Mouse (Mus musculus): ENCODE measurements around the gene Ndc1.
"Not testable (repeated sequence)": the region's sequence is repeated elsewhere in the genome, so short reads cannot be mapped to it uniquely, and the experiment has no call there.

Gene Ndc1

GRCm38 (mm10) chr4:107366408-107366807, 1.2 kb upstream of the Ndc1 start:
- not testable (repeated sequence) for DNase-seq

DNA sequence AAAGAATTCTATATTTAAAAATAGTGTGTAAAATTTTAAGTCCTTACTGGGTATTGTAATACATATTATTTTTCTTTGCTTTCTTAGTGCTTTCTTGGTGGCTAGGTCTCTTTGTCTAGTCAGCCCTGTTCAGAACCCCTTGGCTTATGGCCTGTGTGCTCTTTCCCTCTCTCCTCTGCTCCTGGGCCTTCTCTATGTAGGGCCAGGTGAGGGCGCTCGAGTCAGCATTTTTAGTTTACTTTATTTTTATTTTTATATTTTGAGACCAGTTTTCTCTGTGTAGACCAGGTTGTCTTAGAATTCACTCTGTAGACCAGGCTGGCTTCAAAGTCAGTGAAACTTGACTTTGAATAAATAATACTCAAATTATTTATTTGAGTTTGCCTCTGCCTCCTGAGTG, 4.7 kb downstream of the Ndc1 start:
- DNase-seq = no peak

DNA sequence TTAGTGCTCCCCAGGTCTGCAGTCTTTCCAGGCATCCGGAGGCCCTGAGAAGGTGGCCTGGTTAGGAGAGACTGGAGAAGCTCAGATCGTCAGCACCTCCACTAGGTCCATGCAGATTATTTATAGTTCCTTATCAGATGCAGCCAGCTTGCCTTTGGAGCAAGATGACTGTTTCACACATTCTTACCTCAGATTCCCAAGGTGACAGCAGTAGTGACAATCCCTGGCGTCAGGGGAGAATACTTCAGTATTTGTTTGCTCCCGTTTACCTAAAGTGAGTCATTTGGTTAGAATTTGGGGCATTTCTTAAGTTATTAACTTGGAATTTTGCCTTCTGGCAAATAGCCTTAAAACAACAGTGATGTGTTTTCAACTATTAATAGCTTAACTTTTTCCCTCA, 7.1 kb downstream of the Ndc1 start:
- no peak for DNase-seq

GRCm38 (mm10) chr4:107378954-107379353, 11.4 kb downstream of the Ndc1 start:
- no peak for DNase-seq

GRCm38 (mm10) chr4:107380871-107381270, 13.3 kb downstream of the Ndc1 start:
- no peak for DNase-seq

DNA sequence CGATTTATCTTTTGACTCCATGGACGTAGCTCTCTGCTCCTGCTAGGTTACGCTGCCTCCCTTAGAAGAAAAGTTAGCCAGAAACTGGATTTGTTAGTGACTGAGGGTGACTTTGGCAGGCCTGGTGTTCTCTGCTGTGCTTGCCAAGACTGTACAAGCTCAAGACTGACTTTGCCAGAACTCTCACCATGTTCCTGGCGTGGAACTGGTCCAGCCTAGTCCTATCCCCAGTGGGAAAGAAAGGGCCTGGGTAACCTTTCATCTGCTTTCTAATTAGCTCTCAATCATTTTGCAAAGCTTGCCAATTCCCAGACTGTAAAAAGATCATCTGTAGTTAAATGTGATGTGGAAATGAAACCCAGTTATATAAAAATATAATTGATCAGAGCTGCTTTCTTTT, 19.5 kb downstream of the Ndc1 start:
- no peak for DNase-seq

- no peak for DNase-seq
Observed at GRCm38 (mm10) chr4:107387465-107387864, 19.9 kb downstream of the Ndc1 start.

DNA sequence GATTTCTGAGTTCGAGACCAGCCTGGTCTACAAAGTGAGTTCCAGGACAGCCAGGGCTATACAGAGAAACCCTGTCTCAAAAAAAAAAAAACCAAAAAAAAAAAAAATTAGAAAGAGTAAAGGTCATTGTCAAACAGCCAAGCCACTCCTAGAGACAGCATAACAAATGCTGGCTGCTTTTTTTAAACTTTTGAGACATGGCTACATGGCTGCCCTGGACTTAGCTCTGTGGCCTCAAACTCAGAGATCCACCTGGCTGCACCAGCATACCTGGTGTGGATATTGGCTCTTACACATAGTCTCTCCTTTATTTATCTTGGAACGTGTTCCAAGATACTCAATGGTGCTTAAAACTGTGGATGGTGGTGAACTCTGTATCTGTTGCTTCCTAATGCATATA, 20.7 kb downstream of the Ndc1 start:
- no peak for DNase-seq

GRCm38 (mm10) chr4:107389345-107389744, 21.8 kb downstream of the Ndc1 start:
- no peak for DNase-seq

DNA sequence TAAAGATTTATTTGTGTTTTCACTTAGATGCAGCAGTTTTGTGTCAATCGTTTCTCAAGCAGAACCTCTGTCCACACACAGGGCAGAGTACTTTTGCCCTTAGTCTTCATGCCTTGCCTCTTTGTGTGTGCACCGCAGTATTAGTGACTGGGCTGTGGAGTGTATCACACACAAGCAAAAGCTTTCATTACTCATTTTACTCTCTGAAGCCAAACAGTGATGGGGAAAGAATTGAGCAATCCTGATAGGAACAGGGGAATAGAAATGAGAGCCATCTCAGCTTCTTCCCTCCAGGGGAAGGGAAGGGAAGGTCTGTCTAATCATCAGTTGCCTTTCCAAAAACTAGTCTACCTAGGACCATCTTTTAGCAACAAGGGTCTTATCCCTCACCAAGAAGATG, 26.2 kb downstream of the Ndc1 start:
- DNase-seq = no peak

- DNase-seq = no peak
Observed at GRCm38 (mm10) chr4:107420202-107420601, 52.6 kb downstream of the Ndc1 start.

DNA sequence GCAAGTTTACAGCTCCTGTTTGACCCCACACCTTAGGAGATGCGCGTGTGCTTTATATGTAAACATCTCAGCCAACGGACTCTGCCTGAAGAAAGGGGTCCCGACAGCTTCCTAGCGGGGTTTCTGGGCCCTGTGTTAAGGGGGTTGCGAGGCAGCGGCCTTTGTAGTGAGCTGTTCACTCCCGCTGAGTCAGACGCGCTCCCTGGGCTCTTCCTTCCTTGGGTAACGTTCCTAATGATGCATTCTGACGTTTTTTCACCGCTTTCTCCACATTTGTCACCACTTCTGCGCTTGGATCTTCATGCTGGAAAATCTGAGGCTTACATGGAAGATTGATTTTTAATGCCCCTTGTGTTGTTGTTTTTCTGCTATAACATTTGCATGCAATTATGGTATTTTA, 54.1 kb downstream of the Ndc1 start:
- no peak for DNase-seq

- no peak for DNase-seq
Observed at GRCm38 (mm10) chr4:107422176-107422575, 54.6 kb downstream of the Ndc1 start.

GRCm38 (mm10) chr4:107425616-107426015, 58.0 kb downstream of the Ndc1 start:
- DNase-seq = no peak

- no peak for DNase-seq
Observed at GRCm38 (mm10) chr4:107426631-107427030, 59.0 kb downstream of the Ndc1 start.

- DNase-seq = no peak
Observed at GRCm38 (mm10) chr4:107432717-107433116, 65.1 kb downstream of the Ndc1 start.

GRCm38 (mm10) chr4:107433998-107434355, 66.4 kb downstream of the Ndc1 start:
- no peak for DNase-seq

DNA sequence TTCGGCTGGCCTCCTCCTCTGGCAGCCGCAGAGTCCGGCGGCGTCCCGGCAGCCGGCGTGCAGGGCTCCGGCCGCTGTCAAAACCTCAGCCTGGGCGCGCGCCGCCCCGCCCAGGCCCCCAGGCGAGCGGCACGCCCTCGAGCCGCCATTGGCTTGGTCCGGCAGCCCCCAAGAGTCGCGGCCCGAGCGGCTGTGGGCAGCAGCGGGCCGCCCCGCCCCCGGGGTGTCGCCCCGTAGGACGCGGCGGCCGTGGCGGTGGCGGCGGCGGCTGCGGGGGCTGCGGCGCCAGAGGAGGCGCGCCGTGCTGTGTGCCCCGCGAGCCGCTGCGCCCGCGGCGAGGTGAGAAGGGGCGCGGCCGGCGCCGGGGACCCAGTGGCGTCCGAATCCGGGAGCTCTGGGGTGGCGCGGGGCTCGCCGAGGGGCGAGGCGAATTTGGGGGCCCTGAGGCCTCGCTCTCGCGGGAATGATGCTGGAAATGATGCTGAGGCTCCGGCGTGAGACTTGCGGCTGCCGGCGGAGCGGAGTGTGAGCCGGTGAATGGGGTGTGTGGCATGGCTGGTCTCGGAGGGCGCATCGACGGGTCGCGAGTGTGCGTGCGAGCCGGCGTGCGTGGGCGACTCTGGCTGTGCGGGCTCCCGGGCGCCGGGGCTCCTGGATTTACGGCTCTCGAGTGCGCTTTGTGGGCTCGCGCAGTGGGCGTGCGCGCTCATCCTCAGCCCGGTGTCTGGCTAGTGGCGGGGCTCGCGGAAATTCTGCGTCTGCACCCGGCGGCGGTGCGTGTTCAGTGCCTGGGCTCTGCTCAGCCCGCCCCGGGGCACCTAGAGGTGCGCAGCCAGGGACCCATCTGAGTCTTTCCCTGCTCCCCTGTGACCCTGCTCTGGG, 67.0 kb downstream of the Ndc1 start, which contains the start of gene Glis1:
Gene Glis1 (plus strand): TSS at position 236 of the 882 bp plus-strand sequence.
- DNase-seq = peak in 1 of 2 experiments; percentile 7

DNA sequence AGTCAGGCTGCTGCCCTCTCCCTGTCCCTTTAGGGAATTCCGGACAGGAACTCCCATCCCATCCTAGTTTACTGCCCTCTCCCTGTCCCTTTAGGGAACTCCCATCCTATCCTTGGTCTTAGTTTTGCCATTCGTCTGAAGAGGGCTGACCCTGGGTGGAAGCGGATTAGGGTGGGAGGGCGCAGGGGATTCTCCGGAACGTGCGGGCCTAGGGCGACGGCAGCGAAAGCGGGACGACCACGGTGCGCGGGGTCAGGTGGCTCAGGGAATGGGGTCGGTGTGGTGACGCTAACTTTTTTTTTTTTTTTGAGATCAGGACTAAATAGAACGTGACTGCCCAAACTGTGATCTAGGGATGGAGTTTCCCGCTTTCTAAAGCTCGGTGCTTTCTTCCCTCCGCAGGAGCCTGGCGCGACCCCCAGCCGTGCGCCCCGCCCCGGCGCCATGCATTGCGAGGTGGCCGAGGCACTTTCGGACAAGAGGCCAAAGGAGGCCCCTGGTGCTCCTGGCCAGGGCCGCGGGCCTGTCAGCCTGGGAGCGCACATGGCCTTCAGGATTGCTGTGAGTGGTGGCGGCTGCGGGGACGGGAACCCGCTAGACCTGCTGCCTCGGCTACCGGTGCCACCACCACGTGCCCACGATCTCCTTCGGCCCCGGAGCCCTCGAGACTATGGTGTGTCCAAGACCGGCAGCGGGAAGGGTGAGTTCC, 67.8 kb downstream of the Ndc1 start:
- no peak for DNase-seq

DNA sequence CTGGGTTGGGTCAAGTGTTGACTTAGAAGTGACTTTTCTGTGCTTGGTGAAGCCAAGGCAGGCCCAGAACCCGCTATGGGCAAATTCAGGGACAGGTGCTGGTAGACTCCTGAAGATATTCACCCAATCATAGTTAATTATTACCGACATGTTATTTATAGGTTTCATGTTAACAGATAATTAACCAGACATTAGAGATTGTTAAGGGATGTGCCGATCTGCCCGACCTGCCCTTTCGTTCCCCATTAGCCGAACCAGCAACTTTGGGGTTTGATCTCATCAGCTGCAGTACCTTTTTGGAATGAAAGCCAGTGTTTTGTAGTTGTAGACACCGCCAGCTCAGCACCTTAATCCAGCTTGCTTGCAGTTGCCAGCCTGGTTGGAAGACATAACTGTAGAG, 68.9 kb downstream of the Ndc1 start:
- DNase-seq = no peak

DNA sequence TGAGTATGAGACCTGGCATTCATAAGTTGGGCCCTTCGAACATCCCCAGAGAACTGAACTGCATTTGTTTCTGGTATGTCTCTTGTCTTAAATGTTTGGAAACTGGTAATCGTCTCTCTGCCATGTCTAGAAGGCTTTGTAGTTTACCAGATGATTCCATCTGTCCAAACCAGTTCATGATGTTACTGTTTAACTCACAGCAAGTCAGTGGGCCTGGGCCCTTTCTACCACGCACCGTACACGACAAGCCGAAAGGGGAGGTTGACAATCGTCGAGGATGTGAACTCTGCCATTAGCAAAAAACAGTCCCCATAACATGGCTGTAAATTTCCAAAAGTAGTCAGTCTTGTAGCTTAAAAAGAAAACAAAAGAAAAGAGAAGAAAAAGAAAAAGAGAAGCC, 71.2 kb downstream of the Ndc1 start:
- DNase-seq = no peak

DNA sequence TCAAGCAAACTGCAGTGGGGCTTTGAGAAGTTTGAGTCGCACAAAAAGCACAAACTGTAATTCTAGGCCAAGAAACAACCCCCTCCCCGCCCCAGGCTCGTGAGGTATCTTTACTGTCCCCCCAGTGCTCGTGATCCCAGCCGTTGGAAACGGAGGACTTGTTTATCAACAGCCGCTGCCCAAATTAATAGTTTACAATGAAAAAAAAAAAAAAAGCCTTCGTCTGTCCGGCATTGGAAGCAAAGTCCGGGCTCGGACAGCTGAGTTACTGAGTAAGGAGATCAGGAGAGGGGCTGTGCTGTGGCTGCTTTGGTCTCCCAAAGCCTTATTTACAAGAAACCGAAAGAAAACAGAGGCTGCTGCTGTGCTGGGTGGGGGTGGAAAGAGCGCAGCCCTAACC, 72.7 kb downstream of the Ndc1 start:
- DNase-seq = no peak

DNA sequence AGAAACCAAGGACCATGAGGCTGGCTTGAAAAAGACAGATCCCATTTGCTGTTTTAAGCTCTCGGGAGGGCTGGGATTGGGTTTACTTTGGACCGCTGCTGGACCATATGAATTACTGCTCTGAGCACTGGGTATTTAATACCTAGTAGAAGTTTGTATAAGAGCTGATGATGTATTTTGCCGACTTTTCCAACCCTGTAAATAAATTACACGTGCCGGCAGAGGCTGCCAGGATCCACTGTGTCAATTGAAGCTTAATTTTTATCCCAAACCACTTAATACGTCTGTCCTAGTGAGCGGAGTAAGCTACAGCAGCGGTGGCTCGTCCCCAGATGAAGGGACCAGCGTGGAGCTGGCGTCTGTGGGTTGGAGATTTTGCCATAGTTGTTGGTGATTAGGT, 74.7 kb downstream of the Ndc1 start:
- DNase-seq = no peak

- DNase-seq = no peak
Observed at GRCm38 (mm10) chr4:107442891-107443483, 75.4 kb downstream of the Ndc1 start.

All from B cell, adult 2 months (primary cell).